Mouse (Mus musculus) small intestine, adult 2 months (tissue): ENCODE results near the gene Minos1.

ENCODE experiments used
- CTCF ChIP-seq: fragments of 200-500 bp; IDR thresholded peaks from 2 replicates; pipeline ENCODE4 v1.5.1; 2012; ENCODE audit warnings: low read depth, mild to moderate bottlenecking, control low read depth, inconsistent platforms, low read length, moderate library complexity, mixed read lengths; ENCODE audit not compliant: insufficient replicate concordance, insufficient read length; ENCODE audit errors: extremely low read depth
- POLR2A ChIP-seq: fragments of 200-500 bp; IDR thresholded peaks from 2 replicates; pipeline ENCODE4 v1.6.1; 2012; ENCODE audit warnings: low read depth, mild to moderate bottlenecking, control low read depth, inconsistent platforms, low read length, moderate library complexity

DNA sequence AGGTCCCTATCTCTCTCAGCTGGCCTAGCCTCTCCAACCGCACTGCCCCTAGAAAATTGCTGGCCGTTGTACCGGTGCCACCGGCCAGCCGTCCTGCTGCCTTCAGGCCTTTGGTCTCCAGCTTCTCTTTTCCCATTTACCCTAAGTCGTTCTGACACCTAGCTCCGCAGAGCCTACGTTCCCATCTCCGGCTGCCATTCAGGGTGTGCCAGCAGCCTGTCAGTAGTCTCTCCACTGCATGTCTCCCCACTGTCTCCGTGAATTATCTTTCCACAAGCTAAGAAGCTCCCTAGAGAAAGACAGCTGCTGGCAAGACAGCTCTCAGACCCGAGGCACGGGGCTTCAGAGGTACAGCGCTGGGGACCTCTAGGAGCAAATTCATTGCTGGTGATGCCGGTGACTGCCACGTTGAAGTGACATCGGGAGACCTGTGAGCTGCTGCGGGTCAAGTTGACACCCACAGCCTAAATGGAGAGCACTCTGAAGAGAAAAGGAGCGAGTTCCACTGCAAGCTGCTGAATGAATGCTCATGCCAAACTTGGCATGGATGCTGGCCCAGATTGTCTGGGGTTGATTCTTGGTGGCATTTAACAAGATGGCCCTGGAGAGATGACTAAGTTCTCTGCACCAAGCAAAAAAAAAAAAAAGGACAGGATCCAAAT lies 49.5 kb downstream of the Minos1 start:
- TF ChIP-seq POLR2A (no peak), CTCF (no peak)
